Mouse (Mus musculus) lung, adult 2 months (tissue): ENCODE measurements around the gene Oaz1. TPM values are rescaled to one million over a fixed set of nuclear protein-coding genes. Genes with fewer than 3 reads are reported as not detected.

ENCODE experiments used
- DNase-seq: peaks from one replicate; pipeline ENCODE4 v3.0.0; 2022
- H3K4me1 ChIP-seq: fragments of 200-500 bp; 2 replicates; pipeline ENCODE4 v1.6.1; 2011; ENCODE audit warnings: low read length; ENCODE audit not compliant: control insufficient read depth, insufficient read depth
- H3K4me3 ChIP-seq: fragments of 200-500 bp; replicated peaks from 2 replicates; pipeline ENCODE3; 2011; ENCODE audit warnings: low read depth, mild to moderate bottlenecking, control low read depth, low read length; ENCODE audit errors: extremely low read depth
- CTCF ChIP-seq: fragments of 200-500 bp; IDR thresholded peaks from 2 replicates; pipeline ENCODE4 v1.5.1; 2011; ENCODE audit warnings: mild to moderate bottlenecking, low read length, control low read depth; ENCODE audit not compliant: insufficient read depth
- POLR2A ChIP-seq: fragments of 200-500 bp; IDR thresholded peaks from 2 replicates; pipeline ENCODE4 v1.6.1; 2011; ENCODE audit warnings: low read depth, mild to moderate bottlenecking, control low read depth, low read length, borderline replicate concordance; ENCODE audit errors: extremely low read depth
- WGBS: fragments of 180-500 bp; shearing (Covaris S2); methylation state at CpG from one replicate; pipeline ENCODE4 v1.1.7; 2018; 5-methylcytosine and 5-hydroxymethylcytosine counted together
- polyA plus RNA-seq: library from polyadenylated mRNA; depleted of rRNA; stranded (reverse); fragments of >200 nt; gene quantifications from 2 replicates; pipeline ENCODE4 v1.2.3, GENCODE M21; 2012

The Oaz1 gene
- polyA plus RNA-seq, 1 experiment, result 804 TPM

- 62% methylated on average over 41 of the region's 41 CpGs for WGBS
- DNase-seq, result no peak
- TF ChIP-seq POLR2A (no peak), CTCF (no peak)
- Histone ChIP-seq H3K4me3 (no peak overlapping the region), H3K4me1 (peaks cover 8% of the 10 kb centered on the region; the same call in 1 of the 2 replicates)
Measured at GRCm38 (mm10) chr10:80792175-80793032, 34.1 kb upstream of the Oaz1 start.

DNA sequence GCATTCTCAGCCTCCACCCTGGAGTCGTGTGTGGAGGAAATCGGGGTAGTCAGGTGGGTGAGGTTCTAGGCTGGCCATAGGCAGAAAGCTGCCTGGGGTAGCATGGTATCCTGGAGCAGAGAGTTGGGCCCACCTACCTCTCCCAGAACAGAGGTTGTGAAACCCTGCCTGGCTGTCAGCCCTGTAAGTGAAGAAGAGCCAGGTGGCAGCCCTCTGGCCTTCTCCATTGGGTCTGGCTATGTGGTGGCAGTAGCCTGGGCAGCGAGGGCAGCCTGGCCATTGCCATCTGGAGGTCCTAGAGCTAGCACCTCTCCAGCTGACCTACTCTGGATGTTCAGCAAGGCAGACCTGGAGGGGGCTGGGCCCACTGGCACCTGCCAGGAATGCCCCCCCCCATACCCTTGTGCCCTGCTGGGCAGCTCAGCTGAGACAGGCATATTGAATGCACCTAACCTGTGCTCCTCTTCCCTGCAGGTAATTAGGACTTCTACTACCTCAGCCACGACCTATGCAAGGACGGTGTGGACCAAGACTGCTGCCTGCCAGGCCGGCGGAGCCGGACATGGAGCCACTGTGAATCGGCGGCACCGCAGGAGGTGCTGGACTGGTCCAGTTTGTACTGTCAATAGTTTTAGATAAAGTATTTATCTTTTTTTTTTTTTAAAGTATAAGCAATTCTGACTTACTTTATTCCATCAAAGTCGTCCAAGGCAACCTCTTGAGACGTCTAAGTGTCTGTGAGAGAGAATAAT lies 33.2 kb upstream of the Oaz1 start:
- H3K4me1 ChIP-seq, result peaks cover 8% of the 10 kb centered on the region; the same call in 1 of the 2 replicates
- H3K4me3 ChIP-seq, result no peak overlapping the region
- TF ChIP-seq CTCF (no peak), POLR2A (no peak)
- no peak for DNase-seq
- 85% methylated on average over 13 of the region's 13 CpGs for WGBS

DNA sequence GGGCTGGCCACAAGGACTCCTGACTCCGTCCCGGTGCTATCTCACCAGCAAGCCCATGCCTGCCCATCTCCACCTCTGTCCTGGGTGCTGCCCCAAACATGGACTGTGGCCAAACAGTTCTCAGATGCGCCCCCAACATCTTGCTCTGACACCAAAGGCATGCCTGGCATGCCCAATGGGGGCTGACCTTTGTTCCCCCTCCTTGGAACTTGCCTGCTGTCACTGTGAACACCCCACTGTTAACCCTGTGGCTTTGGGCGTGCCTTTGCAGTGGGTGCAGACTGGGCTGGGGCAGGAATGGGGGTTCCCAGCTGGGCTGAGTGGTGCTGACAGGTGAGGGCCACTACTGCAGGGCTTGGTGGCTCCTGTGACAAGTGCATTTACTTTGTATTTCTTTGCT lies 32.7 kb upstream of the Oaz1 start:
- DNase-seq, result no peak

DNA sequence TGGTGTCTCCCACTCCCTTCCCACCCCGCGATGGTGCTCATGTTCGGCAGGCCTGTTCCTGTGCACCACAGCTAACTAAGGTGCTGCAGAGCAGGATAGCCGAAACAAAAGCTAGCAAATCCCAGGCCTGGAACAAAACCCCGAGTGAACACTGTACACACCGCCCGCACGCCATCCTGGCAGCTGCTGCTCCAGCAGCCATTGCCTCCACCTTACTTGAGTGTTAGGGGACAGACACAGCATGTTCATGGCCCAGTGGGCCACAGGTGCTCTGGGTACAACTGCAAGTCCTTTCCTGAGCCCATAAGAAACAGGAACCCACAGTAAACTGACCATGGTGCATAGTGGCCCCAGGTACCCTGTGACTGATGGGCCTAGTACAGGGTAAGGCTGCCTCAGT lies 31.7 kb upstream of the Oaz1 start:
- no peak for DNase-seq
- Histone ChIP-seq H3K4me3 (no peak overlapping the region), H3K4me1 (peaks cover 14% of the 10 kb centered on the region)
- 88% methylated on average over 8 of the region's 8 CpGs for WGBS
- TF ChIP-seq CTCF (no peak), POLR2A (no peak)

More for the DNA sequence above, 32.7 kb upstream of the Oaz1 start:
- no peak overlapping the region for H3K4me3 ChIP-seq
- 80% methylated on average over 4 of the region's 4 CpGs for WGBS
- no peak for TF ChIP-seq CTCF
- no peak for TF ChIP-seq POLR2A
- peaks cover 8% of the 10 kb centered on the region; the same call in 1 of the 2 replicates for H3K4me1 ChIP-seq

DNA sequence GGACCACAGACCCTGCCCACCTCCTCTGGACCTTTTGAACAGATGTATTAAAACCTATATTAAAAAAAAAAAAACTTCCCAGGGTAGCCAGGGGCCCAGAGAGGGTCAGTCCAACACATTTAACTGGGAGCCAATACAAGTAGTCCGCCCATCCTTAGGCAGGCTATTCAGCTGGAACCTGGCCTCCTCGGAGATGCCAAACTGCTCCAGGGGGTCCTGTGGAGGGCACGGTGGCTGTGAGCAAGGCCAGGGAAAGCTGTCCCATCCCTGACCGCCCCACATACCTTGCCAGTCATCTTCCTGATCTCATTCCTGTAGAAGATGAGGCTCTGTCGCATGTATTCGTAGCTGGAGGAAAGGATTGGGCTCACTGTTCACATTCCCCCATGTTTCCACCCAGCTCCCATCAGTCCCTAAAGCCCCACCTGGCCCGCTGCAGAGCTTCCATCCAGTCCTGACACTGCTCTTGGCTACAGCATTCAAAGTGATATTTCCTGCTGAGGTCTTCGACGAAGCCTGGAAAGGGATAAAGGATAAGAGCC lies 30.1 kb upstream of the Oaz1 start:
- H3K4me1 ChIP-seq, result peaks cover 18% of the 10 kb centered on the region
- no peak overlapping the region for H3K4me3 ChIP-seq
- no peak for DNase-seq
- TF ChIP-seq CTCF (no peak), POLR2A (no peak)
- 76% methylated on average over 9 of the region's 9 CpGs for WGBS

DNA sequence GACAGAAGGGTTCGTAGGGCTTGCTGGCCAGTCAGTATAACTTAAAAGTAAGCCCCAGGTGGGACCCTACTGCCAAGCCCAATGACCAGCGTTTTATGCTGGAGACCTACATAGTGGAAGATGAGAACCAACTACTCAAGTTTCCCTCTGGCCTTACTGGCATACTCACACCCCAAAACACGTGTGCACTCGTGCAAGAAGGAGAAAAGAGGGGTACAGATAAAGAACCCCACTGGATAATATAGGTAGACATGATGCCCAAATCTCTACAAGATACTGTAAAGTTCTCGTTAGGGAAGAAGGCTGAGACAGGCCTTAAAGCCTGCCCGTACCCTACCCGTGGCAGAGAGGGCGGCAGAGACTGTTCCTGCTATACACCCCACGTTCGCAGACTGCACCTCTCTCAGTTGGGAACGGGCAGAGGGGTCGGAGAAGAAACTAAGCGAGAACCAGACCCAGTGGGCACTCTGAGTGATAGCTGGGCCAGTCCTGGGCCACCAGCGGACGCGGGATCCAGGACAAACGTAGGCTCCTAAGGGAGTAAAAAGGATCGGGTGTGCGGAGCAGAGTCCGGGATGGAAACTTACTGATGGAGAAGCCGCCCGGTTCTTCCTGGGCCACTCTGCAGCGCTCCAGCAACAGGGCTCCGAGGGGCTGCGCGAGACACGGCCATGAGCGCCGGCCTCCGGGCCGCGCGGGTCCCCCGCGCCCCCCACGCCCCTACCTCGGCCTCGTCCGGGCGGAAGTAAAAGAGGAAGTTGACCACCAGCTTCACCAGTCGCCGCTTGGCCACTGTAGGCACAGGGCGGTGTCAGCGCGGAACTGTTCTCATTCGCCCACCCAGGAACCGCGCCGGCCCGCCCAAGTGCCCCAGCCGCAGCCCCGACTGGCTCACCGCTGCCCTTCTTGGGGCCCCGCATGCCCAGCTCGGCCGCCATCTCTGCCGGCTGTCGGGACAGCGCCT lies 29.0 kb upstream of the Oaz1 start:
- Histone ChIP-seq H3K4me3 (peak overlapping the region; percentile 88), H3K4me1 (peaks cover 18% of the 10 kb centered on the region)
- DNase-seq, result peak; percentile 52
- no peak for TF ChIP-seq CTCF
- no peak for TF ChIP-seq POLR2A
- 2% methylated on average over 59 of the region's 59 CpGs for WGBS

- peak; percentile 95 for DNase-seq
- peak within 1 kb of the TSS; percentile 88 for H3K4me3 ChIP-seq
- H3K4me1 ChIP-seq, result peaks cover 18% of the 10 kb centered on the region
- TF ChIP-seq POLR2A (peak; percentile 94; the same call in 1 of the 2 replicates), CTCF (no peak)
- under 1% methylated on average over 104 of the region's 104 CpGs for whole genome bisulfite sequencing
Measured at GRCm38 (mm10) chr10:80798150-80799006, 28.1 kb upstream of the Oaz1 start, which contains the start of the genes Sf3a2 and Plekhj1. Gene Sf3a2 (plus strand): TSS chr10:80798198. Gene Plekhj1 (minus strand): TSS chr10:80798626.

DNA sequence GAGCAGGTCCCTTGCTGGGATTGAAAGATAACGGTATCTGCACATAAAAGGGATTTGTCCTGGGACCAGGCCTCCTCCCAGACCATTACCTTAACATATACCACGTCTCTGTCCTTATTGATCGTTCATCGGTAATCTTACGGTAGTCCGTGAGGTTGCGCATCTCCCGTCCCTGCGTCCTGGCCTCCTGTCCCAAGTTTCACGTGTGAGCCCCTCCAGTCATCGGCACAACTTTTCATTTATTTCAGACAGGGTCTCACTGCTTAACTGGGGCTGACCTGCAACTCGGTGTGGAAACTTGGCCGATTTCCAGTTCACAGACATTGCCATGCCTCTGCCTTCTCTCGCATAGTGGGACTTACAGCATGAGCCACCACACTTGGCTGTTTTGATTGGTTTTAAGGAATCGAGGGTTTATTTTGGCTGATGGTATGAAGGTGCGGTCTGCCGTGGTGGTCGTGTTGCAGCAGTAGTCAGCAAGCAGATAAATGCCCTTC lies 27.3 kb upstream of the Oaz1 start:
- TF ChIP-seq POLR2A, result no peak
- TF ChIP-seq CTCF, result no peak
- peak overlapping the region; percentile 88 for H3K4me3 ChIP-seq
- no peak for DNase-seq
- WGBS, result under 1% methylated on average over 18 of the region's 18 CpGs
- peaks cover 18% of the 10 kb centered on the region for H3K4me1 ChIP-seq
